Mouse (Mus musculus) embryonic facial prominence, embryonic 12.5 days (tissue): ENCODE measurements around the gene Mrpl49. TPM values are rescaled to one million over a fixed set of nuclear protein-coding genes. Genes with fewer than 3 reads are reported as not detected.

Experiments
- ATAC-seq: fragments of 200-750 bp; cut with Nextera tagmentation; 2 replicates; pipeline ENCODE4 v1.8.0; 2017; ENCODE audit not compliant: insufficient number of reproducible peaks, insufficient read depth, low FRiP score, low TSS enrichment
- H3K27ac ChIP-seq: fragments of 300-500 bp; sonication (generic); 2 replicates; pipeline ENCODE4 v1.5.1; 2016; ENCODE audit warnings: mild to moderate bottlenecking
- H3K27me3 ChIP-seq: fragments of 300-500 bp; sonication (generic); 2 replicates; pipeline ENCODE4 v1.6.1; 2016; ENCODE audit warnings: mild to moderate bottlenecking, moderate library complexity
- H3K36me3 ChIP-seq: fragments of 300-500 bp; sonication (generic); 2 replicates; pipeline ENCODE4 v1.6.1; 2016; ENCODE audit warnings: mild to moderate bottlenecking
- H3K4me1 ChIP-seq: fragments of 300-500 bp; sonication (generic); 2 replicates; pipeline ENCODE4 v1.6.1; 2016
- H3K4me2 ChIP-seq: fragments of 300-500 bp; sonication (generic); replicated peaks from 2 replicates; pipeline ENCODE4 v1.6.1; 2016; ENCODE audit warnings: mild to moderate bottlenecking, moderate library complexity
- H3K4me3 ChIP-seq: fragments of 300-500 bp; sonication (generic); 2 replicates; pipeline ENCODE4 v1.5.1; 2016; ENCODE audit warnings: mild to moderate bottlenecking
- H3K9ac ChIP-seq: fragments of 300-500 bp; sonication (generic); 2 replicates; pipeline ENCODE4 v1.6.1; 2016; ENCODE audit warnings: mild to moderate bottlenecking, moderate library complexity
- H3K9me3 ChIP-seq: fragments of 300-500 bp; sonication (generic); 2 replicates; pipeline ENCODE4 v1.6.1; 2016; ENCODE audit warnings: mild to moderate bottlenecking, moderate library complexity
- WGBS: fragments of 180-500 bp; shearing (Covaris S2); methylation state at CpG from one replicate; pipeline ENCODE4 v1.1.7; 2016; 5-methylcytosine and 5-hydroxymethylcytosine counted together
- polyA plus RNA-seq: library from polyadenylated mRNA; unstranded; fragments of >200 nt; fragmentation: Nextera tagmentation; extraction: Ambion mirVana; gene quantifications from 2 replicates; pipeline ENCODE4 v1.2.1, GENCODE M21; 2016

The Mrpl49 gene
- polyA plus RNA-seq = 79.3 and 79.4 TPM in 2 replicates

DNA sequence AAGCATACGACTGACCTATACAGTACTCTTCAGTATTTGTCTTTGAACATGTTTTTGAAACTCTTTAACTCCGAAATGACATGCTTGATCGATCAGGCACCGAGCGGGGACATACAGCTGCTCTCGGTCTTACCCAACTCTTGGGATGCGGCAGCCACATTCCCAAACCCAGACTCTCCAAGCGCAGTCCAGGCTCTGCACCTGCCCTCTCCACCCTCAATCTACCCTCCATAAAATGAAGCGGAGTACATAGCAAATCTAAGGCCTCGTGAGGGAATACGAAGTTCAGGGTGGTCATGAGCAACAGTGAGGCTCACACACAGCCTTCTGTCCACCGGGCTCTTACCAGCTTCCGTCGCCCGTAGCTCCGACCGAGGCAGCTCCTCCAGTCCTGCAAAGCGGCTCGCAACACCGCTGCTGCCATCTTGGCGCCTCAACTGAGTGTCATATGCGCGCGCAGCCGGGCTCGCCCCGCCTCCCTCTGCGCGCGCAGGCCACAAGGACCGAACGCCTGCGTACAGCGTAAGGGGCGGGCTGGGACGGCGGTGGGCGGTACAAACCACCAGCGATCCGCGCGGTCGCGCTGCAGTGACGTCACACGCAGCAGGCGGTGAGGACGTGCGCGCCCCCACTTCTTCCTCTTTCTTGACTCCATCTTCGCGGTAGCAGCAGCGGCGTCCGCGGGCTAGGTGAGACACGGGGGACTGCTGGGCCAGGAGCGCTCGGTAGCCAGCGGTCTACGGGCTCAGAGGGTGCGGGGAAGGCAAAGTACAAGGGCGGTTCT, at the start of gene Mrpl49, which contains the start of gene Fau:
Gene Mrpl49 (minus strand): TSS at position 473 of the 784 bp plus-strand sequence.
Gene Fau (plus strand): TSS at position 532 of the 784 bp plus-strand sequence.
- ATAC-seq = peak; percentile 73
- peaks cover 48% of the 10 kb centered on the region for H3K36me3 ChIP-seq
- peaks cover 28% of the 10 kb centered on the region for H3K4me1 ChIP-seq
- H3K4me2 ChIP-seq = peak within 1 kb of the TSS; percentile 86
- H3K9me3 ChIP-seq = no peaks in the 10 kb centered on the region
- WGBS = under 1% methylated on average over 63 of the region's 63 CpGs
- peak within 1 kb of the TSS; percentile 86 for H3K4me3 ChIP-seq
- H3K9ac ChIP-seq = peak within 1 kb of the TSS; percentile 92
- H3K27ac ChIP-seq = peak within 1 kb of the TSS; percentile 80
- no peaks in the 10 kb centered on the region for H3K27me3 ChIP-seq

DNA sequence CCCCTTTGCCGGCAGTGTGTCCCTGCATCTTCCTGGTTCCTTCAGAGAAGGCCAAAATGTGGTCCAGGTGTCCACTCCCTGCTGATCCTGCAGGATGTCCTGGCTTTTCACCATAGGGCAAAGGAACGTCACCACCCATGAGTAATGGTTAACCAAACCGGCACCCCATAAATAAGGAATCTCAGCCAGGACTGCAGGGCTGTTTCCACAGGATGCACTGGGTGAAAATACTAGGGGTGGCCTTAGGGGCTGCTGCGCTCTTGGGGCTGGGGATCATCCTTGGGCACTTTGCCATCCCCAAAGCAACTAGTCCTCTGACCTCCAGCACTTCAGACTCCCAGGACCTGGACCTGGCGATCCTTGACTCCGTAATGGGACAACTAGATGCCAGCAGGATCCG, 48.0 kb upstream of the Mrpl49 start, which contains the start of gene Naaladl1:
Gene Naaladl1 (plus strand): TSS at position 197 of the 400 bp plus-strand sequence.
- ATAC-seq = no peak
- H3K4me1 ChIP-seq = 0 out of 2 replicates have a peak, but pooled peaks cover 3% of the 10 kb centered on the region
- H3K9ac ChIP-seq = no peak within 1 kb of the TSS
- H3K27me3 ChIP-seq = no peaks in the 10 kb centered on the region
- H3K4me3 ChIP-seq = no peak within 1 kb of the TSS
- no peaks in the 10 kb centered on the region for H3K9me3 ChIP-seq
- 82% methylated on average over 7 of the region's 7 CpGs for WGBS
- no peak within 1 kb of the TSS for H3K27ac ChIP-seq
- H3K4me2 ChIP-seq = no peak within 1 kb of the TSS
- H3K36me3 ChIP-seq = no peaks in the 10 kb centered on the region

GRCm38 (mm10) chr19:6104476-6104875, 46.9 kb upstream of the Mrpl49 start:
- H3K4me1 ChIP-seq = 0 out of 2 replicates have a peak, but pooled peaks cover 3% of the 10 kb centered on the region
- H3K4me2 ChIP-seq = no peak overlapping the region
- H3K9ac ChIP-seq = no peak overlapping the region
- WGBS = 77% methylated on average over 4 of the region's 4 CpGs
- H3K9me3 ChIP-seq = no peaks in the 10 kb centered on the region
- no peaks in the 10 kb centered on the region for H3K27me3 ChIP-seq
- no peaks in the 10 kb centered on the region; the same call in 1 of the 2 replicates for H3K36me3 ChIP-seq
- ATAC-seq = no peak
- no peak overlapping the region for H3K27ac ChIP-seq
- no peak overlapping the region for H3K4me3 ChIP-seq

GRCm38 (mm10) chr19:6102169-6102853, 44.7 kb upstream of the Mrpl49 start:
- Histone ChIP-seq H3K27me3 (no peaks in the 10 kb centered on the region), H3K4me1 (0 out of 2 replicates have a peak, but pooled peaks cover 3% of the 10 kb centered on the region), H3K36me3 (no peaks in the 10 kb centered on the region; the same call in 1 of the 2 replicates), H3K9ac (no peak overlapping the region), H3K27ac (no peak overlapping the region), H3K9me3 (no peaks in the 10 kb centered on the region), H3K4me2 (no peak overlapping the region), H3K4me3 (no peak overlapping the region)
- no peak for ATAC-seq
- WGBS = 80% methylated on average over 6 of the region's 6 CpGs

GRCm38 (mm10) chr19:6101186-6101585, 43.6 kb upstream of the Mrpl49 start:
- Histone ChIP-seq H3K4me1 (0 out of 2 replicates have a peak, but pooled peaks cover 3% of the 10 kb centered on the region), H3K4me2 (no peak overlapping the region), H3K36me3 (peaks cover 4% of the 10 kb centered on the region; the same call in 1 of the 2 replicates), H3K4me3 (no peak overlapping the region), H3K9me3 (no peaks in the 10 kb centered on the region), H3K9ac (no peak overlapping the region; the same call in 1 of the 2 replicates), H3K27me3 (no peaks in the 10 kb centered on the region), H3K27ac (no peak overlapping the region)
- ATAC-seq = no peak
- WGBS = 25% methylated on average over 6 of the region's 6 CpGs

DNA sequence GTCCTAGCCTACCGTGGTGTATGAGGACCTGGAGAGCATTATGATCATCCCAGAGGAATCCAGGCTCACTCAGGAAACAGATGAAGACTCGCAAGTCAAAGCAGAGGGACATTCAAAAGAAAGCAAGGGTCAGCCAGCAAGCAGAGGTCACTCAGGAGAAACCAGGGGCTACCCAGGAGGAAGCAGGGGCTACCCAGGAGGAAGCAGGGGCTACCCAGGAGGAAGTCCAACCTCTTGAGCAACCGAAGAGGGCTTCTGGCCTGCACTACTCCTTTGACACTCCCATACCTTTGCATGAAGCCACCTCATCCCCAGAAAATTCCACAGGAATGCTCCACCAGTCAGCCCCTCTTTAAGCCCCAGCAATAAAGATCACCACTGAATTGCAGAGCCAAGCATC, 40.3 kb upstream of the Mrpl49 start:
- Histone ChIP-seq H3K27me3 (no peaks in the 10 kb centered on the region), H3K27ac (no peak overlapping the region), H3K36me3 (peaks cover 22% of the 10 kb centered on the region), H3K4me2 (no peak overlapping the region), H3K4me1 (0 out of 2 replicates have a peak, but pooled peaks cover 3% of the 10 kb centered on the region), H3K9me3 (no peaks in the 10 kb centered on the region), H3K9ac (no peak overlapping the region), H3K4me3 (no peak overlapping the region)
- WGBS = 90% methylated on average over 3 of the region's 3 CpGs
- no peak for ATAC-seq

GRCm38 (mm10) chr19:6094119-6094518, 36.5 kb upstream of the Mrpl49 start, which contains the start of gene AC131692.1:
Gene AC131692.1 (plus strand): TSS chr19:6094419.
- Histone ChIP-seq H3K9ac (no peak within 1 kb of the TSS), H3K4me1 (no peaks in the 10 kb centered on the region), H3K4me3 (no peak within 1 kb of the TSS), H3K4me2 (no peak within 1 kb of the TSS), H3K27me3 (no peaks in the 10 kb centered on the region), H3K9me3 (no peaks in the 10 kb centered on the region), H3K36me3 (peaks cover 56% of the 10 kb centered on the region), H3K27ac (no peak within 1 kb of the TSS)
- WGBS = 88% methylated on average over 7 of the region's 7 CpGs
- no peak for ATAC-seq

DNA sequence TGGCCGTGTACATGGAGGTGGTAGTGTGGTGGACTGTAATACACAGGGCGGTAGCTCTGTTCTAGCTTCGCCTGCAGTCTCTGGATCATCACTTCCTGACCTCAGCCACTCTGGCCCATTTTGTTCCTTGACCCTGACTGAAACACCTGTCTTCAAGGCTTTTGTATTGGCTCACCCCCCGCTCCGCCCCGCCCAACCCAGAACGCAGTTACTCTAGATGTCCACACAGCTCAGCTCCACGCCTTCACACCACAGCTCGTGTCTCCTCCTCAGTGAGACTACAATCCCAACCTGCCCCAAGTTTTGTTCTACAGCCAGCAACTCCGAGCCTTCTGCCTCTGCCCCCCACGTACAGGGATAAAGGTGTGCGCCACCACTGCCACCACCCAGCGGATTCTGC, 31.3 kb upstream of the Mrpl49 start:
- peaks cover 55% of the 10 kb centered on the region for H3K36me3 ChIP-seq
- no peaks in the 10 kb centered on the region for H3K9me3 ChIP-seq
- ATAC-seq = no peak
- no peak overlapping the region for H3K4me2 ChIP-seq
- H3K4me1 ChIP-seq = peaks cover 9% of the 10 kb centered on the region
- H3K4me3 ChIP-seq = no peak overlapping the region
- WGBS = 93% methylated on average over 13 of the region's 13 CpGs
- no peak overlapping the region for H3K27ac ChIP-seq
- no peak overlapping the region for H3K9ac ChIP-seq
- H3K27me3 ChIP-seq = no peaks in the 10 kb centered on the region

- ATAC-seq = peak; percentile 76
- peaks cover 55% of the 10 kb centered on the region for H3K36me3 ChIP-seq
- peak overlapping the region; percentile 97 for H3K4me2 ChIP-seq
- H3K27me3 ChIP-seq = no peaks in the 10 kb centered on the region
- H3K9me3 ChIP-seq = no peaks in the 10 kb centered on the region
- H3K4me1 ChIP-seq = peaks cover 14% of the 10 kb centered on the region
- H3K27ac ChIP-seq = peak overlapping the region; percentile 73; the same call in 1 of the 2 replicates
- H3K9ac ChIP-seq = peak overlapping the region; percentile 79
- 0% methylated on average over 17 of the region's 17 CpGs for WGBS
- peak overlapping the region; percentile 80 for H3K4me3 ChIP-seq
Observed at GRCm38 (mm10) chr19:6085417-6085879, 27.9 kb upstream of the Mrpl49 start.

- H3K4me1 ChIP-seq = peaks cover 14% of the 10 kb centered on the region
- under 1% methylated on average over 58 of the region's 58 CpGs for WGBS
- no peaks in the 10 kb centered on the region for H3K9me3 ChIP-seq
- H3K27ac ChIP-seq = peak within 1 kb of the TSS; percentile 73
- peak; percentile 86 for ATAC-seq
- H3K27me3 ChIP-seq = no peaks in the 10 kb centered on the region
- H3K4me3 ChIP-seq = peak within 1 kb of the TSS; percentile 80
- H3K9ac ChIP-seq = peak within 1 kb of the TSS; percentile 79
- H3K36me3 ChIP-seq = peaks cover 55% of the 10 kb centered on the region
- peak within 1 kb of the TSS; percentile 97 for H3K4me2 ChIP-seq
Observed at GRCm38 (mm10) chr19:6084478-6085248, 27.1 kb upstream of the Mrpl49 start, which contains the start of the genes Zfpl1 and Cdca5. Gene Zfpl1 (minus strand): TSS chr19:6084956. Gene Cdca5 (plus strand): TSS chr19:6084983.

DNA sequence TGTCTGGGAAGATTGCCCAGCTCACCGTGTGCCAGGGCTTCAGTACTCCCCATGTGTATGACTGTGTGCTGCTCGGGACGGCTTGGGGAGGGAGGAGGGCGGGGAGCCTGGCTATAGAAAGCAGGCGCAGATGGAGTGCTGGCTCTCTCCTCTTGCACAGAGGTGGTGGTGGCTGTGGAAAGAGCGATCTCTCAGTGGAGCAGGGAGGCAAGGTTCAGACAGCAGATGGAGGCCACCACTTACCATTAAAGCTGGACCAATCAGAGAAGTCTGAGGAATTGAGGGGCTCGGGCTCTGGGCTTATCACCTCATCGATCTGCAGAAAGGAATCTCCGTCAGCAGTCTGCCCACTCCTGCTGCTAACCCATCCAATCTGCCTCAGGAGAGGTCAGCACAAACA, 24.6 kb upstream of the Mrpl49 start, which contains the start of gene Gm28374:
Gene Gm28374 (minus strand): TSS at position 101 of the 400 bp plus-strand sequence.
- Histone ChIP-seq H3K27ac (no peak within 1 kb of the TSS), H3K36me3 (peaks cover 33% of the 10 kb centered on the region), H3K4me1 (peaks cover 14% of the 10 kb centered on the region), H3K9me3 (no peaks in the 10 kb centered on the region), H3K4me3 (no peak within 1 kb of the TSS), H3K27me3 (no peaks in the 10 kb centered on the region), H3K4me2 (no peak within 1 kb of the TSS), H3K9ac (no peak within 1 kb of the TSS)
- WGBS = 88% methylated on average over 9 of the region's 9 CpGs
- ATAC-seq = no peak
